Mouse (Mus musculus) embryonic fibroblast, embryonic 13.5 days (primary cell): ENCODE data around the gene Prdm10.

ENCODE experiments used
- CTCF ChIP-seq: IDR thresholded peaks from 2 replicates; pipeline ENCODE4 v1.5.1; 2011; ENCODE audit warnings: mild to moderate bottlenecking, control low read depth, low read length, moderate library complexity, borderline replicate concordance; ENCODE audit not compliant: insufficient read depth
- POLR2A ChIP-seq: IDR thresholded peaks from 2 replicates; pipeline ENCODE4 v1.6.1; 2011; ENCODE audit warnings: low read depth, mild to moderate bottlenecking, control low read depth, low read length, moderate library complexity

DNA sequence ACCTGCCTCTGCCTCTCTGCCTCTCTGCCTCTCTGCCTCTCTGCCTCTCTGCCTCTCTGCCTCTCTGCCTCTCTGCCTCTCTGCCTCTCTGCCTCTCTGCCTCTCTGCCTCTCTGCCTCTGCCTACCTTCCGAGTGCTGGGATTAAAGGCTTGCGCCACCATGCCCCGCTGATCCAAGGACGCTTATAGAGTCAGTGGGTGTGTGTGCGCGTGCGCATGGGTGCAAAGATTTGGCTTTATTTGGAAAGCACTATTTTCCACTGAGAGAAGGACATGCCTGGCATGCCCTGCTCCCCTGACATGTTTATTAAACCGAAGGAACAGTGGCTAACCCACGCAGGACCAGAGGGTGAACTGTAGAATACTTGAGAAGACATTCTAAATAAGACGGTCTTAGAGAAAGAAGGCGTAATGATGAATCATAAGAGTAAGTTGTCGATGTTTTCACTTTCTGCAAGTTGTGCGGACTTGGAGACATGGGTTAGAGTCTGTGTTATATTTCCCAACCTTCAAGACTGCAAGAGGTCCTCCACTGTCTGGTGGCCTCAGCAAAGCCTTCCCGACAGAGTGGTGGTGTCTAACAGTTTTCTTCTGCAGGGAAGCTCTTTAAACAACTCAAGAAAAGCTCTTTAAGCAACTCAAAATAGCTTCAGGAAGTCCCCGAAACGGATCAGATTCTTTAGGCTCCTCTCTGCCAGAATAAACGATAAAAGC is 104.6 kb downstream of the Prdm10 start:
- no peak for TF ChIP-seq CTCF
- no peak for TF ChIP-seq POLR2A
